Mouse (Mus musculus): ENCODE data around the gene 1700042G07Rik. TPM values are rescaled to one million over a fixed set of nuclear protein-coding genes. Genes with fewer than 3 reads are reported as not detected.

Gene 1700042G07Rik
- total RNA-seq, 2 experiments from 2014 or later = not detected

DNA sequence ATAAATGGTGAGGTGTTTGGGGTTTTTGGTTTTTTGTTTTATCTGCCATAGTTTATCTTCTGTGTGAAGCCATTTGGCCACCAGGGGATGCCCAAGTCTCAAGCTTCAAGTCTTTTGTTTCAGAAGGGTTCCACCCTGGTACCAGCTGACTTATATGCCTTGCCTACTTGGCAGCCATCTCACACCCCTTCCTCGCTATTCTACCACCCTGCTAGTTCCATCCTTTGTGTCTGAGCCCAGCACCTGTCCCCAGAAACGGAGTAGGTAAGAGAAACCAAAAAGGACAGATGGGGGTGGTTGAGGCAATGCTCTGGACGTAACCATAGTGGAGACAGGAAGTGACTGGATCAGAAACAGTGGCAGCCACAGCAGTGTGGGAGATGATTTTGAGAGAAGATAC lies 13.3 kb upstream of the 1700042G07Rik start:
- intact Hi-C loops (cut with DNase I) = loop anchor here (1.0 to 10.0 kb wide), 5 partner anchors 16 to 455 kb away; partner anchors contain the start of genes Gpbp1l1, Pik3r3 and Tmem69
- peak in 1 of 2 experiments; percentile 78 for DNase-seq (ENCODE audit: low spot score in 2 of 2)

DNA sequence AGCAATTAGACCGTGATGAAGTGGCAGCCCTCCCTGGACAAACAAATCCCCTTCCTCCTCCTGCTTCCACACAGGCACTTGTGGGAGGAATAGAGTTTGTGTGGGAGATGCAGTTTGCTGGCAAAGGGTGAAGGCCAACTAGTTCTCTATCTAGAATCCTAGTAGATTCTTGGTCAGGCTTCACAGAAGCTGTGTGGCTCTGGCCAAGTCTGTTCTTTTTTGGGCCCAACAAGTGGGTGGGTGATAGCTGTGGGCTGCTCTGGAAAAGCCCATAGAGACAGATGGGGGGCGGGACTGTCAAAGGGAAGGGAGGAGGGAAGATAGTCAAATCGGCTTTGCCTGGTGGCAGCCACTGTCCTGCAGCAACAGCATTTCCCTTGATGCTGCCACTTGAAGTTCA lies 12.4 kb upstream of the 1700042G07Rik start:
- DNase-seq (ENCODE audit: low spot score in 2 of 2) = peak; percentile 69 to 97
- intact Hi-C loops (cut with DNase I) = loop anchor here (1.0 to 10.0 kb wide), 5 partner anchors 16 to 454 kb away; partner anchors contain the start of genes Gpbp1l1, Pik3r3 and Tmem69

DNA sequence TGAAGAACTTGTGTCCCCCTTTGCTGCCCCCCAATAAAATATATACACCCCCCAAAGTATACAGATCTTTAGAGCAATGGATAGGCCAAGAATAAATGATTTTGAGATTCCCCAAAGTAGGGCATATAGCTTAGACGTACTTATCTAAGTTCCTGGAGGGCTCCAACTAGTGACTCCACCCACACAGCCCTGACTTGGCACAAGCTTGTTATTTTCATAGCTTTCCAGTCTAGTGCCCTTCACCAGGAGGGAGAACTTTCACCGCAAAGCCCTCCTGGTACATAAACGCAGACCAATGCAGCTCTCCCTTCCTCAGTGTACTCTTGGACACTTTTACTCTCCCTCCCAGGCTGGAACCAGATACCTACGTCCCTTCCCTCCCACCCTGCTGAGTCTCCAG lies 11.0 kb upstream of the 1700042G07Rik start:
- intact Hi-C loops (cut with DNase I) = loop anchor here (5.0 to 10.0 kb wide), 3 partner anchors 240 to 453 kb away; partner anchors contain the start of genes Gpbp1l1 and Tmem69
- no peak for DNase-seq (ENCODE audit: low spot score in 2 of 2)

DNA sequence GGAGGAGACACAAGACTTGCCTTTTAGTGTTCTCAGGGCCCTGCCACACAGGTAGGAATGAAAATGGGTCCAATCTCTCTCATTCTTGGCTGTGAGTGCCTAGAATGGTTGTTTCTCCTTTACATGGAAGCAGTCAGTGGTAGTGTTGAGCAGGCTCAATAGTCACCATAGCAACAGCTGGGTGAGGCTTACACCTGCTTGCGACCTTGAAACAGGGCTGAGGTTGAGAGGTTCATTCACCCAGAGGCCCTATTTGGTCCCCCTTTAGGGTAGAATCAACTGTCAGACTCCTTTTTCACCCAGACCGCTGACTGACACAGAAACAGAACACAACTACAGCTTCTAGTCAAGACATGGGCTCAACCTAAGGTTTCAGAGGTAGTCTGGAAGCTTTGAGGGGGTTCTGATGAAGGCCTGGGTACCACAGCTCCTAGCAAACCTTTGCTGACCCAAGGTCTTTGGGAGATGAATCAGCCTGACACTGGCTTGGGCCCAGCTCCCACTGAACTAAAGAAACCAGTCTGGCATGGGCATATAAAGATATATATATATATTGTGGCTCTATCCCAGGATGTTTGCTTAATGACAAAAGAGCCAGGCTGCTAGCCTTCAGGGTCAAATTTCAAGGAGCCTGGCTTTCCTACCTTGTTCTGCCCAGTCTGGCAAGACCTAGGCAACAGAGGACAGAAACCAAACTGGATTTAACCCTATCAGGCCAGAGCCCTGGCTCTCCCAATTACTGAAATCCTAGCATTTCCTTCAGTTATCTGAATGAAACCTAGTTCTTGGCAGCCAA lies 8.2 kb upstream of the 1700042G07Rik start:
- no peak for DNase-seq (ENCODE audit: low spot score in 2 of 2)
- intact Hi-C loops (cut with DNase I) = loop anchor here (5.0 to 10.0 kb wide), 3 partner anchors 237 to 450 kb away; partner anchors contain the start of genes Gpbp1l1 and Tmem69

DNA sequence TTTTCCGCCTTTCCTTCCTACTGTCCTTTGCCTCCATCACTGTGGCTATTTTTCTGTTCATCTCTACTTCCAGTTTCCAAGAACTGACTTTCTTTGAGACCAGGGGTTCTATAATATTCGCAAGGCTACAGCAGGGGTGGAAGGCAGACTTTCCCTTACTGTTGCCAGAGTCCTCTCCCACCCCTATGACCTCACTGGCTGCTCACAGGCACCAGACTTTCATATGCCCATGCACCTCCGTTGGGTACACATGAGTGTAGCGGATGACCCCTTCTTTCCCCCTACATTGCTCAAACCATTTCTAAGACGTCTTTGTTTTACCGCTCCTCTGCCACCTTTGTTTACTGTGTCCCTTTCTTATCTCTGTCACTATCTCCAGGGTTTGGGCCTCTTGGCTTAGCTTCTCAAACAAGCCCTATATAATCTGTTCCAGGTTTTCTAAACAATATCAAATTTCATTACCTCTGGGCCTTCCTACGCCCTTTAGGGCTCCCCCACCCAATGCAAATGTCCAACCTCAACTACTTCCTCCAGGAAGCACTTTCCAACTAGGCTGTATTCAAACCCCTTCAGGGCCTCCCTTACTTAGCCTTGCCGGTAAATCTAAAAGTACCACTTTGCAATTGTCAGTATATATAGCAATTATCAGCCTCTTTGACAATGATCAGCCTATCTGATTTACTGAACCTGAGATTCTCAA lies 7.3 kb upstream of the 1700042G07Rik start:
- no peak for DNase-seq (ENCODE audit: low spot score in 2 of 2)
- intact Hi-C loops (cut with DNase I) = loop anchor here (10.0 kb wide), 2 partner anchors 389 to 449 kb away; partner anchors contain the start of genes Gpbp1l1 and Tmem69

DNA sequence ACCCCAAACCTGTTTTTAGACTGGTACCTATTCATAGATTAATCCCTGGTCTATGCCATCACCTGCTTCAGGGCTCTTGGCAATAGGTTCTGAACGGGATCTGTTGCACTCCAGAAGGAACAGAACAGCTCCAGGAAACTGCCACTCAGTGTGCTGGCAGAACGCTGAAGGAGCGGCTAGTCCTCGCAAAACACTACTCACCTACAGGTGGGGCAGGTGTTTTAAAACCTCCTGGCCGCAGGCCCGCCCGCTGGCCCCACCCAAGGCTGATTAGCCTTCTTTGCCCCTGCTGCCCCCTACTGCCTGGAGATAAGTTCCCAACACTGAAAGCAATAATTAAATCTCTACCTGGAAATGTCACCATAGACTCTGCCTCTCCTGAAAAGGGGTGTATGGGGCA lies 5.8 kb upstream of the 1700042G07Rik start, which contains the start of gene Tspan1:
Tspan1 (minus strand) TSS at position 198 of the 400 bp plus-strand sequence.
- intact Hi-C loops (cut with DNase I) = loop anchor here (10.0 kb wide), 2 partner anchors 387 to 447 kb away; partner anchors contain the start of genes Gpbp1l1 and Tmem69
- DNase-seq (ENCODE audit: low spot score in 2 of 2) = no peak

DNA sequence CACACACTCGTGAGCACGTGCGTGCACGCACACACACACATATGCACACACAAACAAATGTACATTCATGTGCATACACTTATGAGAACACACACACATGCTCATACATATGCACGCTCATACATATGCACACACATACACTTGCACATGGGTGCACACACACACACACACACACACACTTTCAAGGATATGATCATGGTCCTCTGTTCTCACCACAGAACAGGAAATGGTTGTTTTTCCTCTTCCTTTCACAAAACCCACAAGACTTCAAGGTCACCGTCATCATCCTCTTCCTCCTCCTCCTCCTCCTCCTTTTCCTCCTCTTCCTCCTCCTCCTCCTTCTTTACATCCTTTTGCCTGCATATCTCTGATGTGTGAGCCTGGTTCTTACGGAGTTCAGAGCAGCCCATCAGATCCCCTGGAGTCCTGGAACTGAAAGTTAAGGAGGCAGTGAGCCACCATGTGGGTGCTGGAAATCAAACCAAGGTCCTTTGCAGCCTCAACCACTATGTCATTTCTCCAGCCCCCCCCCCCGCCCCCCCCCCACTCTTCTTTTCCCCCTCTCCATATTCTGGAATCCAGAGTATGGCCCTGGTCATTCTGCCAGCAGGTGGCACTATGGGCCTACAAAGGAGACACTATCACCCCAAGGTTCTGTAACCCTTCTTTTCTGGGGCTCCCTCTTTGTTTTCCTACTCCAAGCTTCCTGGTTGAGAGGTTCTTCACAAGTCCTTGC lies 4.4 kb upstream of the 1700042G07Rik start:
- intact Hi-C loops (cut with DNase I) = loop anchor here (2.0 to 10.0 kb wide), 3 partner anchors 114 to 446 kb away; partner anchors contain the start of genes Gpbp1l1 and Tmem69

DNA sequence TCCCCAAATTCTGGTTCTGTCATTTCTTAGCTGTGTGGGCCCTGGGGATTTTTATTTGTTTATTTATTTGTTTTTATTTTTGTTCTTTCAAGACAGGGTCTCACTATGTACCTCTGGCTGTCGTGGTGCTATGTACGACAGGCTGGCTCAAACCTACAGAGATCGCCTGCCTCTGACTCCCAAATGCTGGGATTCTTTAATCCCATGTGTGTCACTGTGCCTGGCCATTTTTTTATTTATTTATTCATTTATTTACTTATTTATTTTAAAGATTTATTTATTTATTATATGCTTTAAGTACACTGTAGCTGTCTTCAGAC lies 3.9 kb upstream of the 1700042G07Rik start:
- DNase-seq (ENCODE audit: low spot score in 2 of 2) = no peak
- intact Hi-C loops (cut with DNase I) = loop anchor here (2.0 to 10.0 kb wide), 3 partner anchors 113 to 445 kb away; partner anchors contain the start of genes Gpbp1l1 and Tmem69

More for the DNA sequence above, 4.4 kb upstream of the 1700042G07Rik start:
- DNase-seq (ENCODE audit: low spot score in 2 of 2) = peak; percentile 76 to 79

DNA sequence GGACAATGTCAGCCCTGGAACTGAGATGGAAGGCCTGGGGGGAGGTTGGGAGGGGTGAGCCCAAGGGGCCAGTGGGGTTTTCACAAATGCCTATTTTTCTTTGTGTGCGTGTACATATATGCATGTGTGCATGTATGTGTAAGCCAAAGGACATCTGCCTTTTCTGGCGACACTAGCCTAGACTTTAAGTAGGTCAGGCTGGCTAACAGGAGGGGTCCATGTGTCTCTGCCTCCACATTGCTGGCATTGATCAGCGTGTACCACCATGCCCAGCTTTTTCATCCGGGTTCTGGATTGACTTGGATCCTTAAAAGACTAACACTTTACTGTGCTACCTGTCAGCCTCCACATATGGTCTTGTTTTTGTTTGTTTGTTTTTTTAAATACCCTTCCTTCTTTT lies 580 bp downstream of the 1700042G07Rik start:
- DNase-seq (ENCODE audit: low spot score in 2 of 2) = no peak
- intact Hi-C loops (cut with DNase I) = no loop called here

DNA sequence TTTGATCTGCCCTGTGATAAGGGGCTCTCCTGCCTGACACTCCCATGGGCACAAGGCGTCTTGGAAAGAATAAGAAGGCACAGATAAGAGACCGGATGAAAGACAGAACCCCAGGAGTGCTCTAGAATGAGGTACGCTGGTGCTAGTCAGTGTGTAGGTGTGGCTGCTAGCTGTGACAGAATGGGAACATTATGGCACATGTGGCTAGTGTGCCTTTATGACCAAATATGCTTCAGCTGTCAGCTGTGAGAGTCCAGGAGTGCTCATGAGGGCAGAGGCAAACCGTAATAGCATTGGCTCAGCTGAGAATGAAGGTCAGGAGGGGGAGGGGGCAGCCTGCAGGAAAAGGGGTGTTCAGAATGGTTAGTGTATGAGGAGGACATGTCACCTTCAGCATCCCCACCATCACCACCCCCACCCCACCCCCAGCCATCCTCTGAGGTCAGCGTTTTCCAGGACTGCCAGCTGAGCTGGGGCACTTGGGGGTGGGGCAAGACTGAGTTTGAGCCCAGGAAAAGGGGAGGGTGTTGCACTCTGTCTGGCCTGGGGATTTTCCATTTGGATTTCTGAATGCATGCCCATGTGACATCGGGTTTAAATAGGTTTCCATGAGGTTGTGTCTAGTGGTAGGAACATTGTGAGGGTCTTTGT lies 1.4 kb downstream of the 1700042G07Rik start:
- intact Hi-C loops (cut with DNase I) = no loop called here
- DNase-seq (ENCODE audit: low spot score in 2 of 2) = peak in 1 of 2 experiments; percentile 65

DNA sequence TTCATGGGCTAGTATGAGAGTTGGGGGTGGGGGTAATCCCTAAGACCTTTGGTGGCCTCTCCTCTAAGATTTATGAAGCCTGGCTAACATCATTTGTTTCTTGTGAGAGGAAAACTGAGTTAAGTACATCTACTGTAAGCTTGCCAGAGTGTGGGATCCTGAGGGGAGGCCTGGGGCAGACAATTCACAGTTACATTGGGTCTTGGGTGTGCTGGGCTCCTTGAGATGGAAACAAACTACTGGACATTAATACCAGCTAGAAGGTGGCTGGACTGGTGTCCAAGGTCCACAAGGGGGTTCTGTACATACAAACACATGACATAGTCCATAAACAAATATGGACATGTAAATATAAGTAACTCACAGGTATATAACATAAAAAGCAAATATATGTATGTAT lies 2.0 kb downstream of the 1700042G07Rik start:
- intact Hi-C loops (cut with DNase I) = no loop called here
- DNase-seq (ENCODE audit: low spot score in 2 of 2) = no peak

DNA sequence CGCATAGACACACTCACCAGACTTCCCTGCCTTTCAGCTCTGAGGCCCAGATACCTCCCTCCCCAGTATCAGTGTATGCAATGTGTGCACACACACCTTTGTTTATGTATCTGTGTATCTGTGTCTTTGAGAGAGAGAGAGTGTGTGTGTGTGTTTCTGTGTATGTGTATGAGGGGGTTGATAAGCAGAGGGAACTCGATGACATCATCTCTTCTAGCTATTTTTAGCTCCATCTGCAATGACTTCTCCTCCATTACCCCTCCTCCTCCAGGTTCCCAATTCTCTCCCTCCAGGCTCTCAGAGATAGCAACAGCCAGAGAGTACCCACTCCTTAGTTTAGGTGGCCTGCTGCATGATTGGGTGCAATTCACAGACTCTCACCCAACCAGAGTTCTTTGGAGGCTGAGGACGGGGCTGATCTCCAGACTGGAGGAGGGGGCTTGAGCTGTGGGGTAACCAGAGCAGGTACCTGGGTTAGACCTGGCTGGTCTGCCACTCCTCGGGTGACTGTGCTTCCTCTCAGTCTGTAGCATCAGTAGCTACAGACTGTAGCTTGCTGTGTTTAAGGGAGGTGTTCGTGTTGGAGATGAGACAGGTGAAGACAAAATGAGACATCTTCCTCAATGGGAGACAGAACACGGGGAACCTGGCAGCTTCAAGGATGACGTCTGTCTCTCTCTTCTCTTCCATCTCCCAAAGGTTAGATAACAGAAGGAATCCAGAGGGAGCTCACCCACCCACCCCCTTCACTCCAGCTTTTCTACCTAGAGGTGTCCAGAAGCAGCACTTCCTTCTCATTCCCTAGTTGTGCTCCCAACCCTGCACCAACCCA lies 2.8 kb downstream of the 1700042G07Rik start:
- peak; percentile 49 to 79 for DNase-seq (ENCODE audit: low spot score in 2 of 2)

DNA sequence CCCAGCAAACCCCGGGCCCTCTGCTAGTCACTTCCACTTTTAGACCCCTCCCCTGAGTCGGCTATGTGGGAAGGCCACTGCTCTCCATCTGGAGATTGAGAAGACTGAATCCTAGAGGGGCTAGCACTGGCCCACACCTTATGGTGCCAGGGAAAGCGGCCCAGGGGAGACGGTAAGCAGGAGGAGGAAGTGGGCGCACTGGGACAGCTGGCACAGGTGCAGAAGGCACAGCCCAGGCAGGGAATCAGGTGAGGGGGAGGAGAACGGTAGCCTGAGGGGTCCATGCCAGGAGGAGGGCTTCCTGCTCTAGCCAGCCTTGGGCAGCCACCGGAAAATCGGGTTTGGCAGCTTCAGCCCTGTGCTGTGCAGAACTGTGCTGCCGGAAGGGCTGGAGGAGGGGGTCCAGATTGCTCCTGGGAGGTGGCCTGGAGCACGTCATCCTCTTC lies 3.4 kb downstream of the 1700042G07Rik start:
- intact Hi-C loops (cut with DNase I) = loop anchor here (1.0 kb wide), 2 partner anchors 16 to 45 kb away; partner anchors contain the start of gene Pik3r3
- DNase-seq (ENCODE audit: low spot score in 2 of 2) = peak; percentile 62 to 86

More for the DNA sequence above, 2.8 kb downstream of the 1700042G07Rik start:
- intact Hi-C loops (cut with DNase I) = loop anchor here (1.0 kb wide), 2 partner anchors 16 to 45 kb away; partner anchors contain the start of gene Pik3r3

DNA sequence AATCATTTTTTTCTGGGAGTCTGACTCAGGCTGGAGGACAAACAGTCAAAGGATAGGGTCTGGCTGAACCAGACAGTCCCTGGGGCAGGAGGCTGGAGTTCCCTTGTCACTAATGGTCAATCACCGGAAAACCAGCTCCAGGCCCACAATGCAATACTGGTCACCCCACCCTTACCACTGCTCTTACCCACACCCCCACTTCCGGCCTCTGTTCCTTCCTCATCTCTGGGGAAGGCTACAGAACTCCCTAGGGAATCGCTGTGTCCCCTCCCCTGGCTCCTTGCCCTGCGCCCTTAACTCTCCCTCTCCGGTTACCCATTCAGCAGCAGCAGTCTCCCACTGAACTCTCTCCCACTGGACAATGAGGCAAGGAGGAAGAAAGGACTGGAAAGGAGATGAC lies 4.0 kb downstream of the 1700042G07Rik start:
- intact Hi-C loops (cut with DNase I) = no loop called here
- peak in 1 of 2 experiments; percentile 39 for DNase-seq (ENCODE audit: low spot score in 2 of 2)

DNA sequence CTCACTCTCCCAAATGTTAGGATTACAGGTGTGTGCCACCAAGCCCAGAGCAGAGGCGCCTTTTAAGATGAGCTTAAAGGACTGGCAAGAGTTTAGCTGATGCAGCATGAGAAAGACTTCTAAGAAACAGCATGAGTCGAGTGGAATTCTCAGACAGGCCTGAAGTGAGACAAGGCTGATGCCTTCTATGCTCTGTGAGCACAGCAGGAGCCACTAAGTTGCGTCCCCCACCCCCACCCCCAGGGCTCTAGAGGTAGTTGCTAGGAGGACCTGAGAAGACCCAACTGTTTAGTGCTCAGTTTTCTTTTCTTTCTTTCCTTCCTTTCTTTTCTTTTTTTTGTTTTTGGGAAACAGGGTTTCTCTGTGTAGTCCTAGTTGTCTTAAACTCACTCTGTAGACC lies 8.9 kb downstream of the 1700042G07Rik start:
- DNase-seq (ENCODE audit: low spot score in 2 of 2) = no peak
- intact Hi-C loops (cut with DNase I) = no loop called here

DNA sequence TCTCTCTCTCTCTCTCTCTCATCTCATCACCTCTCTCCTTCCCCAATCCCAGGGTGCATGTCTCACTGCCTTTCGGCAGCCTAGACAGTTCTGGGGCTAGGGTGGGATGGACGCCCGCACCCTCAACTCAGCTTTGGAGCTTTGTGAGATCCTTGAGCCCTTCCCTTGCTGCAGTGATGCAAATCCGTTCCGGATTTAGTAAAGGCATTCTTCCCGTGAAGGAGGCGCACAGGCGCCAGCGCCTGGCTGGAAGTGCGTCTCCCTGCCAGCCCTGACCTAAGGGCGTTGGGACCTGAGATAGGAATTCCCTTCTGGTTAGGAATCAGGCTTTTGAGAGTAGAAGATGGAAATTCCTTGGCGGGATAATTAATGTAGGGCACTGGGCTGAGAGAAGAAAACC lies 9.6 kb downstream of the 1700042G07Rik start:
- DNase-seq (ENCODE audit: low spot score in 2 of 2) = peak; percentile 22 to 55
- intact Hi-C loops (cut with DNase I) = no loop called here

DNA sequence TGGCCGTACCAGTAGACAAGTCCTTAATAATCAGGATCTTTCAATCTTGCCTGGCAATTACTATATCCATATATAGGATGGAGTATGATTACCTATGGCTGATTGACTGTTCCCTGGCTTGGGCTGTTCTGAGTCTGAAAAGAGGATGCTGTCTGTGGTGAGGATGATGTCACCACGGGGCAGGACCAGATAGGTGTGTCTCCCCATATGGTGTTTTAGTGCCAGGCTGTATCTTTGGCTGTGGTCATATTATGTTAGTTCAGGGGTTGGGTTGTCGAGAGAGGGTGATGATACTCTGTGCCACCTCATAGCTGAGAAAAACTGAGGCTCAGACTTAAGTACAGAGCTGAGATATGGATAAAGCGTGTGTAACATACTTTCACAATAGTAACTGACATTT lies 11.9 kb downstream of the 1700042G07Rik start:
- intact Hi-C loops (cut with DNase I) = no loop called here
- DNase-seq (ENCODE audit: low spot score in 2 of 2) = no peak

Data from left cerebral cortex, postnatal 25 days (tissue).